Mouse (Mus musculus) limb, embryonic 12.5 days (tissue): ENCODE results near the gene Dip2c. TPM values are rescaled to one million over a fixed set of nuclear protein-coding genes. Genes with fewer than 3 reads are reported as not detected.

Experiments used
- ATAC-seq: fragments of 200-750 bp; cut with Nextera tagmentation; 2 replicates; pipeline ENCODE4 v1.8.0; 2017; ENCODE audit warnings: low read depth, moderate TSS enrichment; ENCODE audit not compliant: insufficient number of reproducible peaks, insufficient read depth, low FRiP score, low TSS enrichment
- H3K27ac ChIP-seq: fragments of 300-500 bp; sonication (generic); 2 replicates; pipeline ENCODE4 v1.5.1; 2016; ENCODE audit warnings: mild to moderate bottlenecking, moderate library complexity
- H3K27me3 ChIP-seq: fragments of 300-500 bp; sonication (generic); 2 replicates; pipeline ENCODE4 v1.6.1; 2016; ENCODE audit warnings: mild to moderate bottlenecking, moderate library complexity
- H3K36me3 ChIP-seq: fragments of 300-500 bp; sonication (generic); 2 replicates; pipeline ENCODE4 v1.6.1; 2016; ENCODE audit warnings: mild to moderate bottlenecking, moderate library complexity
- H3K4me1 ChIP-seq: fragments of 300-500 bp; sonication (generic); replicated peaks from 2 replicates; pipeline ENCODE4 v1.6.1; 2016
- H3K4me2 ChIP-seq: fragments of 300-500 bp; sonication (generic); 2 replicates; pipeline ENCODE4 v1.6.1; 2016; ENCODE audit warnings: mild to moderate bottlenecking, moderate library complexity
- H3K4me3 ChIP-seq: fragments of 300-500 bp; sonication (generic); replicated peaks from 2 replicates; pipeline ENCODE4 v1.5.1; 2016; ENCODE audit warnings: mild to moderate bottlenecking
- H3K9ac ChIP-seq: fragments of 300-500 bp; sonication (generic); replicated peaks from 2 replicates; pipeline ENCODE4 v1.6.1; 2016; ENCODE audit warnings: mild to moderate bottlenecking, moderate library complexity
- H3K9me3 ChIP-seq: fragments of 300-500 bp; sonication (generic); 2 replicates; pipeline ENCODE4 v1.6.1; 2016; ENCODE audit warnings: mild to moderate bottlenecking, moderate library complexity
- WGBS: fragments of 180-500 bp; shearing (Covaris S2); methylation state at CpG from one replicate; pipeline ENCODE4 v1.1.7; 2016; 5-methylcytosine and 5-hydroxymethylcytosine counted together
- polyA plus RNA-seq: library from polyadenylated mRNA; unstranded; fragments of >200 nt; fragmentation: Nextera tagmentation; extraction: Ambion mirVana; gene quantifications from 2 replicates; pipeline ENCODE4 v1.2.1, GENCODE M21; 2016

Dip2c gene
- polyA plus RNA-seq, 1 experiment from 2014 or later: 6.5 TPM

- no peak overlapping the region for H3K4me3 ChIP-seq
- no peak for ATAC-seq
- H3K9me3 ChIP-seq: no peaks in the 10 kb centered on the region
- H3K27ac ChIP-seq: no peak overlapping the region
- H3K9ac ChIP-seq: no peak overlapping the region
- 96% methylated on average over 4 of the region's 4 CpGs for WGBS
- H3K36me3 ChIP-seq: peaks cover 69% of the 10 kb centered on the region
- no peaks in the 10 kb centered on the region for H3K4me1 ChIP-seq
- H3K27me3 ChIP-seq: no peaks in the 10 kb centered on the region
- H3K4me2 ChIP-seq: no peak overlapping the region
Observed at GRCm38 (mm10) chr13:9697340-9697739, 421.0 kb downstream of the Dip2c start.

- no peak overlapping the region for H3K9ac ChIP-seq
- H3K27ac ChIP-seq: no peak overlapping the region
- H3K27me3 ChIP-seq: no peaks in the 10 kb centered on the region
- no peak overlapping the region for H3K4me3 ChIP-seq
- no peaks in the 10 kb centered on the region for H3K4me1 ChIP-seq
- WGBS: 69% methylated on average over 12 of the region's 12 CpGs
- H3K9me3 ChIP-seq: no peaks in the 10 kb centered on the region
- H3K36me3 ChIP-seq: peaks cover 36% of the 10 kb centered on the region
- H3K4me2 ChIP-seq: no peak overlapping the region
- ATAC-seq: no peak
Observed at GRCm38 (mm10) chr13:9702615-9703235, 426.4 kb downstream of the Dip2c start.

GRCm38 (mm10) chr13:9706720-9707119, 430.4 kb downstream of the Dip2c start:
- no peak for ATAC-seq
- WGBS: 91% methylated on average over 8 of the region's 8 CpGs
- H3K27ac ChIP-seq: no peak overlapping the region
- no peak overlapping the region for H3K4me3 ChIP-seq
- H3K9me3 ChIP-seq: no peaks in the 10 kb centered on the region
- H3K4me1 ChIP-seq: peaks cover 17% of the 10 kb centered on the region
- peaks cover 34% of the 10 kb centered on the region for H3K36me3 ChIP-seq
- no peak overlapping the region for H3K4me2 ChIP-seq
- no peak overlapping the region for H3K9ac ChIP-seq
- no peaks in the 10 kb centered on the region for H3K27me3 ChIP-seq

- 41% methylated on average over 7 of the region's 7 CpGs for WGBS
Observed at GRCm38 (mm10) chr13:9708433-9709240, 432.3 kb downstream of the Dip2c start.

DNA sequence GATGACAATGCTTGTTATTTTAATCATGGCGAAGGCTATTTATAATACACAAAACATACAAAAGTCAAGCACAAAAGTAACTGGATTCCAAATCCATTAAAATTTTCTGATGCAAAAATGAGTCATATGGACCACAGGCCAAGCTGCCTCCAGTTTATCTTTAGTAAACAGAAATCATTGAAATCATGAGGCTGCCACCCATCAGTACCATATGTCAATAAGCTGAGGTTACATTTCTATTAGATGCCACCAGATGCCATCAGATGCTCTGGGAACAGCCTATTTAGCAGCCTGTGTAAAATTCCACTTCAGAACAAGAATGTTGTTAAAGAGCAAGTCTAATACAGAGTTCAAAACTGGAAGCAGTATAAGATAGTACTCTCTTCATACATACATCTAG, 436.1 kb downstream of the Dip2c start:
- Histone ChIP-seq H3K4me2 (no peak overlapping the region), H3K9ac (no peak overlapping the region), H3K9me3 (no peaks in the 10 kb centered on the region), H3K36me3 (peaks cover 33% of the 10 kb centered on the region), H3K27ac (no peak overlapping the region), H3K4me1 (peaks cover 17% of the 10 kb centered on the region), H3K27me3 (no peaks in the 10 kb centered on the region), H3K4me3 (no peak overlapping the region)
- 95% methylated on average over 1 of the region's 1 CpGs for WGBS
- ATAC-seq: no peak

More at GRCm38 (mm10) chr13:9708433-9709240, 432.3 kb downstream of the Dip2c start:
- Histone ChIP-seq H3K4me3 (no peak overlapping the region), H3K4me2 (no peak overlapping the region), H3K9ac (no peak overlapping the region), H3K36me3 (peaks cover 25% of the 10 kb centered on the region), H3K27ac (peak overlapping the region; percentile 70), H3K9me3 (no peaks in the 10 kb centered on the region), H3K27me3 (no peaks in the 10 kb centered on the region), H3K4me1 (peaks cover 17% of the 10 kb centered on the region)
- peak; percentile 90 for ATAC-seq

GRCm38 (mm10) chr13:9712971-9713370, 436.6 kb downstream of the Dip2c start:
- WGBS: 94% methylated on average over 3 of the region's 3 CpGs
- H3K27ac ChIP-seq: no peak overlapping the region
- no peak overlapping the region for H3K4me3 ChIP-seq
- H3K4me2 ChIP-seq: no peak overlapping the region
- peaks cover 33% of the 10 kb centered on the region for H3K36me3 ChIP-seq
- H3K4me1 ChIP-seq: peaks cover 17% of the 10 kb centered on the region
- no peaks in the 10 kb centered on the region for H3K9me3 ChIP-seq
- no peak for ATAC-seq
- H3K9ac ChIP-seq: no peak overlapping the region
- H3K27me3 ChIP-seq: no peaks in the 10 kb centered on the region

DNA sequence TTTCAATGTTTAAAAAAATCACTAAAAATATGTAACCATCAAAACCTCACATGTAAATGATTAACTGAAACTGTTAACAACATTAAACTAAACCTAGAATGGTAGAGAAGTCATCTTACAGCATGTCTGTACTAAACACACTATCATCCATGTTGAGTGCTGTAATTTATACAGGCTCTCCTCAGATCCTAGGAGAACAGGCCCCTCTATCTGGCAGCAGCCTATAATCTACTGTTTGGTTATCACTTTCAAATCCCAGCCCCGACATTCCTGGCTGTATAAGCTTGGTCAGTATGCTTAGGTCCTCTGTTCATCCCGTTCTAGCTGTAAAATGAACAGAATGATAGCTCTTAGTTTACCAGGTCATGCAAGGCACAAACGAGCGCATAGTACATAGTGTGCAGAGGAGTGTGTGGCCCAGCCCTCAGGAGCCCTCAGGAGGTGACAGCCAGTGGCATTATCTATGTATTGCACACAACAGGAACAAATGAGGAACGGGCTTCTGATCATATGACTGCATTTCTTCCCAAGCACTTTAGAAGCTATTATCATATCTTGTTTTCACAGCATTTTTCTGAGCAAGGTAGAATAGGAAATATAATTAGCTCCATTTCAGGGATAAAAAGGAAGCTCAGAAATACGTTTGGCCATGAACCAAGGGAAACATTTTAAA, 437.3 kb downstream of the Dip2c start:
- Histone ChIP-seq H3K36me3 (peaks cover 33% of the 10 kb centered on the region), H3K9me3 (no peaks in the 10 kb centered on the region), H3K9ac (no peak overlapping the region), H3K4me2 (no peak overlapping the region), H3K27me3 (no peaks in the 10 kb centered on the region), H3K27ac (no peak overlapping the region), H3K4me1 (peaks cover 14% of the 10 kb centered on the region), H3K4me3 (no peak overlapping the region)
- WGBS: 90% methylated on average over 6 of the region's 6 CpGs
- no peak for ATAC-seq

- ATAC-seq: no peak
Observed at GRCm38 (mm10) chr13:9715224-9715623, 438.9 kb downstream of the Dip2c start.

More at GRCm38 (mm10) chr13:9715224-9715623, 438.9 kb downstream of the Dip2c start:
- H3K36me3 ChIP-seq: peaks cover 27% of the 10 kb centered on the region
- no peaks in the 10 kb centered on the region for H3K9me3 ChIP-seq
- no peak overlapping the region for H3K9ac ChIP-seq
- H3K4me3 ChIP-seq: no peak overlapping the region
- H3K4me1 ChIP-seq: no peaks in the 10 kb centered on the region
- 87% methylated on average over 1 of the region's 1 CpGs for WGBS
- H3K27me3 ChIP-seq: no peaks in the 10 kb centered on the region
- H3K27ac ChIP-seq: no peak overlapping the region
- no peak overlapping the region for H3K4me2 ChIP-seq

Other genes with a start within 250 kb of the Dip2c start
- gene Larp4b, start 182.6 kb upstream of the Dip2c start, polyA plus RNA-seq: 32.2 and 35.0 TPM in 2 replicates